Mouse (Mus musculus): ENCODE data around the gene Zcchc14. TPM values are rescaled to one million over a fixed set of nuclear protein-coding genes. Genes with fewer than 3 reads are reported as not detected.
A peak's percentile ranks its signal among the peaks of the same experiment; 100 is the strongest.

Zcchc14 gene
- polyA plus RNA-seq, 1 experiment from 2014 or later = 26.9 TPM

- Histone ChIP-seq H3K9ac (ENCODE audit: low read depth, low read length) (no peak overlapping the region), H3K27ac (ENCODE audit: low read depth, low read length) (no peak overlapping the region), H3K4me2 (replicated peaks; ENCODE audit: low read depth, low read length) (no peak overlapping the region), H3K4me1 (ENCODE audit: control insufficient read depth, insufficient read depth, low read length) (peaks cover 12% of the 10 kb centered on the region; the same call in 1 of the 2 replicates), H3K27me3 (ENCODE audit: control insufficient read depth, insufficient read depth, low read length) (no peaks in the 10 kb centered on the region), H3K9me3 (ENCODE audit: control insufficient read depth, low read length) (no peaks in the 10 kb centered on the region), H3K4me3 (ENCODE audit: low read length) (no peak overlapping the region), H3K36me3 (ENCODE audit: control insufficient read depth, insufficient read depth, low read length) (peaks cover 23% of the 10 kb centered on the region)
- ATAC-seq (ENCODE audit: low FRiP score, low TSS enrichment) = no peak
- 61% methylated on average over 1 of the region's 1 CpGs for WGBS
These were observed 30.8 kb downstream of the Zcchc14 start for GRCm38 (mm10) chr8:121621879-121622278.

- 85% methylated on average over 12 of the region's 12 CpGs for WGBS
- Histone ChIP-seq H3K4me1 (ENCODE audit: control insufficient read depth, insufficient read depth, low read length) (peaks cover 9% of the 10 kb centered on the region; the same call in 1 of the 2 replicates), H3K4me3 (ENCODE audit: low read length) (no peak overlapping the region), H3K9me3 (ENCODE audit: control insufficient read depth, low read length) (no peaks in the 10 kb centered on the region), H3K9ac (ENCODE audit: low read depth, low read length) (no peak overlapping the region), H3K36me3 (ENCODE audit: control insufficient read depth, insufficient read depth, low read length) (peaks cover 17% of the 10 kb centered on the region), H3K27me3 (ENCODE audit: control insufficient read depth, insufficient read depth, low read length) (no peaks in the 10 kb centered on the region), H3K27ac (ENCODE audit: low read depth, low read length) (no peak overlapping the region), H3K4me2 (replicated peaks; ENCODE audit: low read depth, low read length) (no peak overlapping the region)
- no peak for ATAC-seq (ENCODE audit: low FRiP score, low TSS enrichment)
These were observed 31.7 kb downstream of the Zcchc14 start for GRCm38 (mm10) chr8:121620801-121621516.

- Histone ChIP-seq H3K9ac (ENCODE audit: low read depth, low read length) (0 out of 2 replicates have a peak overlapping the region, but pooled peaks have one; percentile 12), H3K4me2 (replicated peaks; ENCODE audit: low read depth, low read length) (peak overlapping the region; percentile 24; the same call in 1 of the 2 replicates), H3K36me3 (ENCODE audit: control insufficient read depth, insufficient read depth, low read length) (peaks cover 22% of the 10 kb centered on the region), H3K9me3 (ENCODE audit: control insufficient read depth, low read length) (no peaks in the 10 kb centered on the region), H3K27me3 (ENCODE audit: control insufficient read depth, insufficient read depth, low read length) (no peaks in the 10 kb centered on the region), H3K4me1 (ENCODE audit: control insufficient read depth, insufficient read depth, low read length) (peaks cover 9% of the 10 kb centered on the region; the same call in 1 of the 2 replicates), H3K27ac (ENCODE audit: low read depth, low read length) (peak overlapping the region; percentile 81; the same call in 1 of the 2 replicates), H3K4me3 (ENCODE audit: low read length) (no peak overlapping the region)
- 47% methylated on average over 7 of the region's 7 CpGs for WGBS
- 0 out of 2 replicates have a peak, but pooled peaks have one; percentile 50 for ATAC-seq (ENCODE audit: low FRiP score, low TSS enrichment)
These were observed 33.2 kb downstream of the Zcchc14 start for GRCm38 (mm10) chr8:121619401-121619995.

- Histone ChIP-seq H3K27me3 (ENCODE audit: control insufficient read depth, insufficient read depth, low read length) (no peaks in the 10 kb centered on the region), H3K4me1 (ENCODE audit: control insufficient read depth, insufficient read depth, low read length) (no peaks in the 10 kb centered on the region; the same call in 1 of the 2 replicates), H3K4me2 (replicated peaks; ENCODE audit: low read depth, low read length) (no peak overlapping the region), H3K27ac (ENCODE audit: low read depth, low read length) (no peak overlapping the region), H3K9me3 (ENCODE audit: control insufficient read depth, low read length) (no peaks in the 10 kb centered on the region), H3K4me3 (ENCODE audit: low read length) (no peak overlapping the region), H3K36me3 (ENCODE audit: control insufficient read depth, insufficient read depth, low read length) (peaks cover 48% of the 10 kb centered on the region), H3K9ac (ENCODE audit: low read depth, low read length) (no peak overlapping the region)
- ATAC-seq (ENCODE audit: low FRiP score, low TSS enrichment) = no peak
These were observed 39.3 kb downstream of the Zcchc14 start for GRCm38 (mm10) chr8:121613419-121613818.

GRCm38 (mm10) chr8:121609916-121610315 lies 42.8 kb downstream of the Zcchc14 start:
- no peak overlapping the region for H3K4me3 ChIP-seq (ENCODE audit: low read length)
- no peak overlapping the region for H3K27ac ChIP-seq (ENCODE audit: low read depth, low read length)
- H3K4me2 ChIP-seq (replicated peaks; ENCODE audit: low read depth, low read length) = no peak overlapping the region
- H3K36me3 ChIP-seq (ENCODE audit: control insufficient read depth, insufficient read depth, low read length) = peaks cover 62% of the 10 kb centered on the region
- no peaks in the 10 kb centered on the region for H3K4me1 ChIP-seq (ENCODE audit: control insufficient read depth, insufficient read depth, low read length)
- H3K27me3 ChIP-seq (ENCODE audit: control insufficient read depth, insufficient read depth, low read length) = no peaks in the 10 kb centered on the region
- H3K9me3 ChIP-seq (ENCODE audit: control insufficient read depth, low read length) = no peaks in the 10 kb centered on the region
- 92% methylated on average over 11 of the region's 11 CpGs for WGBS
- ATAC-seq (ENCODE audit: low FRiP score, low TSS enrichment) = no peak
- H3K9ac ChIP-seq (ENCODE audit: low read depth, low read length) = no peak overlapping the region

GRCm38 (mm10) chr8:121609251-121609650 lies 43.5 kb downstream of the Zcchc14 start:
- no peaks in the 10 kb centered on the region for H3K27me3 ChIP-seq (ENCODE audit: control insufficient read depth, insufficient read depth, low read length)
- no peak overlapping the region for H3K4me2 ChIP-seq (replicated peaks; ENCODE audit: low read depth, low read length)
- no peaks in the 10 kb centered on the region for H3K4me1 ChIP-seq (ENCODE audit: control insufficient read depth, insufficient read depth, low read length)
- H3K27ac ChIP-seq (ENCODE audit: low read depth, low read length) = no peak overlapping the region
- WGBS = 88% methylated on average over 15 of the region's 15 CpGs
- peaks cover 68% of the 10 kb centered on the region for H3K36me3 ChIP-seq (ENCODE audit: control insufficient read depth, insufficient read depth, low read length)
- H3K9ac ChIP-seq (ENCODE audit: low read depth, low read length) = no peak overlapping the region
- H3K9me3 ChIP-seq (ENCODE audit: control insufficient read depth, low read length) = no peaks in the 10 kb centered on the region
- H3K4me3 ChIP-seq (ENCODE audit: low read length) = no peak overlapping the region
- no peak for ATAC-seq (ENCODE audit: low FRiP score, low TSS enrichment)

GRCm38 (mm10) chr8:121607661-121608060 lies 45.0 kb downstream of the Zcchc14 start:
- Histone ChIP-seq H3K36me3 (ENCODE audit: control insufficient read depth, insufficient read depth, low read length) (peaks cover 80% of the 10 kb centered on the region), H3K9me3 (ENCODE audit: control insufficient read depth, low read length) (no peaks in the 10 kb centered on the region), H3K9ac (ENCODE audit: low read depth, low read length) (no peak overlapping the region), H3K27me3 (ENCODE audit: control insufficient read depth, insufficient read depth, low read length) (no peaks in the 10 kb centered on the region), H3K4me1 (ENCODE audit: control insufficient read depth, insufficient read depth, low read length) (no peaks in the 10 kb centered on the region), H3K4me2 (replicated peaks; ENCODE audit: low read depth, low read length) (no peak overlapping the region), H3K27ac (ENCODE audit: low read depth, low read length) (no peak overlapping the region), H3K4me3 (ENCODE audit: low read length) (no peak overlapping the region)
- WGBS = 84% methylated on average over 5 of the region's 5 CpGs
- no peak for ATAC-seq (ENCODE audit: low FRiP score, low TSS enrichment)

GRCm38 (mm10) chr8:121603801-121604200 lies 48.9 kb downstream of the Zcchc14 start:
- ATAC-seq (ENCODE audit: low FRiP score, low TSS enrichment) = no peak
- WGBS = 94% methylated on average over 12 of the region's 12 CpGs
- H3K36me3 ChIP-seq (ENCODE audit: control insufficient read depth, insufficient read depth, low read length) = peaks cover 88% of the 10 kb centered on the region
- H3K27ac ChIP-seq (ENCODE audit: low read depth, low read length) = no peak overlapping the region
- H3K9me3 ChIP-seq (ENCODE audit: control insufficient read depth, low read length) = no peaks in the 10 kb centered on the region
- no peak overlapping the region for H3K4me2 ChIP-seq (replicated peaks; ENCODE audit: low read depth, low read length)
- no peak overlapping the region for H3K4me3 ChIP-seq (ENCODE audit: low read length)
- H3K4me1 ChIP-seq (ENCODE audit: control insufficient read depth, insufficient read depth, low read length) = no peaks in the 10 kb centered on the region
- H3K27me3 ChIP-seq (ENCODE audit: control insufficient read depth, insufficient read depth, low read length) = no peaks in the 10 kb centered on the region
- H3K9ac ChIP-seq (ENCODE audit: low read depth, low read length) = no peak overlapping the region

GRCm38 (mm10) chr8:121602860-121603259 lies 49.8 kb downstream of the Zcchc14 start:
- Histone ChIP-seq H3K4me3 (ENCODE audit: low read length) (no peak overlapping the region), H3K4me2 (replicated peaks; ENCODE audit: low read depth, low read length) (no peak overlapping the region), H3K36me3 (ENCODE audit: control insufficient read depth, insufficient read depth, low read length) (peaks cover 85% of the 10 kb centered on the region), H3K27ac (ENCODE audit: low read depth, low read length) (no peak overlapping the region), H3K9ac (ENCODE audit: low read depth, low read length) (no peak overlapping the region), H3K27me3 (ENCODE audit: control insufficient read depth, insufficient read depth, low read length) (no peaks in the 10 kb centered on the region), H3K4me1 (ENCODE audit: control insufficient read depth, insufficient read depth, low read length) (no peaks in the 10 kb centered on the region), H3K9me3 (ENCODE audit: control insufficient read depth, low read length) (no peaks in the 10 kb centered on the region)
- WGBS = 37% methylated on average over 3 of the region's 3 CpGs
- ATAC-seq (ENCODE audit: low FRiP score, low TSS enrichment) = 0 out of 2 replicates have a peak, but pooled peaks have one; percentile 39
